Mouse (Mus musculus): ENCODE data around the gene Krt88. TPM values are rescaled to one million over a fixed set of nuclear protein-coding genes. Genes with fewer than 3 reads are reported as not detected.

Krt88 gene
- polyA plus RNA-seq, 1 experiment from 2014 or later = not detected

- Histone ChIP-seq H3K4me1 (replicated peaks; ENCODE audit: control insufficient read depth, insufficient read depth) (no peaks in the 10 kb centered on the region), H3K27me3 (ENCODE audit: control insufficient read depth, insufficient read depth, low read length) (no peaks in the 10 kb centered on the region), H3K36me3 (ENCODE audit: control insufficient read depth, insufficient read depth, low read length) (no peaks in the 10 kb centered on the region), H3K9me3 (ENCODE audit: control insufficient read depth, low read length) (no peaks in the 10 kb centered on the region), H3K4me3 (ENCODE audit: low read depth, low read length) (no peak overlapping the region), H3K9ac (ENCODE audit: low read length) (no peak overlapping the region), H3K4me2 (replicated peaks; ENCODE audit: low read depth) (no peak overlapping the region), H3K27ac (replicated peaks) (no peak overlapping the region)
- ATAC-seq (ENCODE audit: low FRiP score, low TSS enrichment) = 0 out of 2 replicates have a peak, but pooled peaks have one; percentile 19
- no peak for TF ChIP-seq CTCF (IDR thresholded peaks at IDR 0.05; ENCODE audit: low read depth)
- TF ChIP-seq EP300 (optimal IDR thresholded peaks at IDR 0.05) = no peak
- 40% methylated on average over 8 of the region's 8 CpGs for WGBS
- no peak for DNase-seq (ENCODE audit: low spot score)
Observed at GRCm38 (mm10) chr15:101492718-101493117, 45.2 kb downstream of the Krt88 start.

- H3K27ac ChIP-seq (replicated peaks) = no peak overlapping the region
- H3K4me3 ChIP-seq (ENCODE audit: low read depth, low read length) = no peak overlapping the region
- no peaks in the 10 kb centered on the region for H3K4me1 ChIP-seq (replicated peaks; ENCODE audit: control insufficient read depth, insufficient read depth)
- H3K4me2 ChIP-seq (replicated peaks; ENCODE audit: low read depth) = no peak overlapping the region
- TF ChIP-seq CTCF (IDR thresholded peaks at IDR 0.05; ENCODE audit: low read depth) (no peak), EP300 (optimal IDR thresholded peaks at IDR 0.05) (no peak)
- ATAC-seq (ENCODE audit: low FRiP score, low TSS enrichment) (no peak), DNase-seq (ENCODE audit: low spot score) (no peak)
- no peaks in the 10 kb centered on the region for H3K9me3 ChIP-seq (ENCODE audit: control insufficient read depth, low read length)
- no peaks in the 10 kb centered on the region for H3K27me3 ChIP-seq (ENCODE audit: control insufficient read depth, insufficient read depth, low read length)
- no peak overlapping the region for H3K9ac ChIP-seq (ENCODE audit: low read length)
- WGBS = 95% methylated on average over 6 of the region's 6 CpGs
- no peaks in the 10 kb centered on the region for H3K36me3 ChIP-seq (ENCODE audit: control insufficient read depth, insufficient read depth, low read length)
Observed at GRCm38 (mm10) chr15:101493713-101494112, 46.2 kb downstream of the Krt88 start.

- Histone ChIP-seq H3K27me3 (ENCODE audit: control insufficient read depth, insufficient read depth, low read length) (no peaks in the 10 kb centered on the region), H3K4me3 (ENCODE audit: low read depth, low read length) (no peak overlapping the region), H3K27ac (replicated peaks) (no peak overlapping the region), H3K36me3 (ENCODE audit: control insufficient read depth, insufficient read depth, low read length) (no peaks in the 10 kb centered on the region), H3K9ac (ENCODE audit: low read length) (no peak overlapping the region), H3K9me3 (ENCODE audit: control insufficient read depth, low read length) (no peaks in the 10 kb centered on the region), H3K4me2 (replicated peaks; ENCODE audit: low read depth) (no peak overlapping the region), H3K4me1 (replicated peaks; ENCODE audit: control insufficient read depth, insufficient read depth) (no peaks in the 10 kb centered on the region)
- no peak for ATAC-seq (ENCODE audit: low FRiP score, low TSS enrichment)
- WGBS = 67% methylated on average over 1 of the region's 1 CpGs
- TF ChIP-seq CTCF (IDR thresholded peaks at IDR 0.05; ENCODE audit: low read depth) = no peak
- no peak for TF ChIP-seq EP300 (optimal IDR thresholded peaks at IDR 0.05)
- peak; percentile 16 for DNase-seq (ENCODE audit: low spot score)
Observed at GRCm38 (mm10) chr15:101494203-101494602, 46.7 kb downstream of the Krt88 start.

GRCm38 (mm10) chr15:101495266-101495665, 47.7 kb downstream of the Krt88 start:
- ATAC-seq (ENCODE audit: low FRiP score, low TSS enrichment) = no peak
- H3K9ac ChIP-seq (ENCODE audit: low read length) = no peak overlapping the region
- DNase-seq (ENCODE audit: low spot score) = no peak
- no peaks in the 10 kb centered on the region for H3K9me3 ChIP-seq (ENCODE audit: control insufficient read depth, low read length)
- no peaks in the 10 kb centered on the region for H3K27me3 ChIP-seq (ENCODE audit: control insufficient read depth, insufficient read depth, low read length)
- no peak overlapping the region for H3K27ac ChIP-seq (replicated peaks)
- 79% methylated on average over 8 of the region's 8 CpGs for WGBS
- no peak for TF ChIP-seq EP300 (optimal IDR thresholded peaks at IDR 0.05)
- TF ChIP-seq CTCF (IDR thresholded peaks at IDR 0.05; ENCODE audit: low read depth) = no peak
- H3K4me2 ChIP-seq (replicated peaks; ENCODE audit: low read depth) = no peak overlapping the region
- no peak overlapping the region for H3K4me3 ChIP-seq (ENCODE audit: low read depth, low read length)
- no peaks in the 10 kb centered on the region for H3K36me3 ChIP-seq (ENCODE audit: control insufficient read depth, insufficient read depth, low read length)
- no peaks in the 10 kb centered on the region for H3K4me1 ChIP-seq (replicated peaks; ENCODE audit: control insufficient read depth, insufficient read depth)

- no peaks in the 10 kb centered on the region for H3K9me3 ChIP-seq (ENCODE audit: control insufficient read depth, low read length)
- no peak overlapping the region for H3K9ac ChIP-seq (ENCODE audit: low read length)
- no peaks in the 10 kb centered on the region for H3K4me1 ChIP-seq (replicated peaks; ENCODE audit: control insufficient read depth, insufficient read depth)
- H3K27me3 ChIP-seq (ENCODE audit: control insufficient read depth, insufficient read depth, low read length) = no peaks in the 10 kb centered on the region
- DNase-seq (ENCODE audit: low spot score) (peak; percentile 69), ATAC-seq (ENCODE audit: low FRiP score, low TSS enrichment) (peak; percentile 45; the same call in 1 of the 2 replicates)
- no peak for TF ChIP-seq EP300 (optimal IDR thresholded peaks at IDR 0.05)
- peak; percentile 78 for TF ChIP-seq CTCF (IDR thresholded peaks at IDR 0.05; ENCODE audit: low read depth)
- no peak overlapping the region for H3K4me3 ChIP-seq (ENCODE audit: low read depth, low read length)
- no peak overlapping the region for H3K27ac ChIP-seq (replicated peaks)
- 58% methylated on average over 2 of the region's 2 CpGs for WGBS
- no peak overlapping the region for H3K4me2 ChIP-seq (replicated peaks; ENCODE audit: low read depth)
- H3K36me3 ChIP-seq (ENCODE audit: control insufficient read depth, insufficient read depth, low read length) = no peaks in the 10 kb centered on the region
Observed at GRCm38 (mm10) chr15:101497181-101497580, 49.6 kb downstream of the Krt88 start.

Other genes with a start within 250 kb of the Krt88 start
- 2.0 TPM in 2 replicates for gene Grasp, start 223.6 kb upstream of the Krt88 start, polyA plus RNA-seq (2015; fragmentation: Nextera tagmentation; extraction: Ambion mirVana)
- 9.4 and 17.1 TPM in 2 replicates for gene Nr4a1, start 193.5 kb upstream of the Krt88 start, polyA plus RNA-seq (2015; fragmentation: Nextera tagmentation; extraction: Ambion mirVana)
- gene Atg101, start 163.5 kb upstream of the Krt88 start, polyA plus RNA-seq (2015; fragmentation: Nextera tagmentation; extraction: Ambion mirVana) = 49.3 and 50.4 TPM in 2 replicates
- 2.4 TPM in 2 replicates for gene 6030408B16Rik, start 154.5 kb upstream of the Krt88 start, polyA plus RNA-seq (2015; fragmentation: Nextera tagmentation; extraction: Ambion mirVana)
- gene Krt80, start 77.6 kb upstream of the Krt88 start, polyA plus RNA-seq (2015; fragmentation: Nextera tagmentation; extraction: Ambion mirVana) = 63.0 and 75.8 TPM in 2 replicates
- 191 and 207 TPM in 2 replicates for gene Krt7, start 36.7 kb upstream of the Krt88 start, polyA plus RNA-seq (2015; fragmentation: Nextera tagmentation; extraction: Ambion mirVana)
- gene Krt87, start 8.9 kb upstream of the Krt88 start, polyA plus RNA-seq (2015; fragmentation: Nextera tagmentation; extraction: Ambion mirVana) = 0.23 and 0.24 TPM in 2 replicates
- gene Krt81, start 16.0 kb downstream of the Krt88 start, polyA plus RNA-seq (2015; fragmentation: Nextera tagmentation; extraction: Ambion mirVana) = not detected in 2 replicates
- gene Krt86, start 25.7 kb downstream of the Krt88 start, polyA plus RNA-seq (2015; fragmentation: Nextera tagmentation; extraction: Ambion mirVana) = 0.05 TPM in 1 of 2 replicates, not detected in the other
- gene Krt83, start 43.8 kb downstream of the Krt88 start, polyA plus RNA-seq (2015; fragmentation: Nextera tagmentation; extraction: Ambion mirVana) = 0.16 TPM in 1 of 2 replicates, not detected in the other
- gene Gm49425, start 69.5 kb downstream of the Krt88 start, polyA plus RNA-seq (2015; fragmentation: Nextera tagmentation; extraction: Ambion mirVana) = not detected in 2 replicates
- 0.10 and 0.15 TPM in 2 replicates for gene Krt84, start 85.1 kb downstream of the Krt88 start, polyA plus RNA-seq (2015; fragmentation: Nextera tagmentation; extraction: Ambion mirVana)
- 0.06 TPM in 1 of 2 replicates, not detected in the other for gene Krt82, start 102.9 kb downstream of the Krt88 start, polyA plus RNA-seq (2015; fragmentation: Nextera tagmentation; extraction: Ambion mirVana)
- gene Krt90, start 115.2 kb downstream of the Krt88 start, polyA plus RNA-seq (2015; fragmentation: Nextera tagmentation; extraction: Ambion mirVana) = 0.18 and 0.21 TPM in 2 replicates
- gene Krt75, start 126.2 kb downstream of the Krt88 start, polyA plus RNA-seq (2015; fragmentation: Nextera tagmentation; extraction: Ambion mirVana) = 0.57 and 0.94 TPM in 2 replicates
- not detected in 2 replicates for gene Gm5414, start 180.4 kb downstream of the Krt88 start, polyA plus RNA-seq (2015; fragmentation: Nextera tagmentation; extraction: Ambion mirVana)
- gene Gm5478, start 199.6 kb downstream of the Krt88 start, polyA plus RNA-seq (2015; fragmentation: Nextera tagmentation; extraction: Ambion mirVana) = 0.10 TPM in 1 of 2 replicates, not detected in the other
- 3.3 and 4.7 TPM in 2 replicates for gene Krt6b, start 232.5 kb downstream of the Krt88 start, polyA plus RNA-seq (2015; fragmentation: Nextera tagmentation; extraction: Ambion mirVana)
- 30.7 and 42.9 TPM in 2 replicates for gene Krt6a, start 246.6 kb downstream of the Krt88 start, polyA plus RNA-seq (2015; fragmentation: Nextera tagmentation; extraction: Ambion mirVana)